Mouse (Mus musculus): ENCODE data around the gene Rfx1. TPM values are rescaled to one million over a fixed set of nuclear protein-coding genes. Genes with fewer than 3 reads are reported as not detected.

Rfx1 gene
- polyA plus RNA-seq, 1 experiment, result 37.9 TPM

DNA sequence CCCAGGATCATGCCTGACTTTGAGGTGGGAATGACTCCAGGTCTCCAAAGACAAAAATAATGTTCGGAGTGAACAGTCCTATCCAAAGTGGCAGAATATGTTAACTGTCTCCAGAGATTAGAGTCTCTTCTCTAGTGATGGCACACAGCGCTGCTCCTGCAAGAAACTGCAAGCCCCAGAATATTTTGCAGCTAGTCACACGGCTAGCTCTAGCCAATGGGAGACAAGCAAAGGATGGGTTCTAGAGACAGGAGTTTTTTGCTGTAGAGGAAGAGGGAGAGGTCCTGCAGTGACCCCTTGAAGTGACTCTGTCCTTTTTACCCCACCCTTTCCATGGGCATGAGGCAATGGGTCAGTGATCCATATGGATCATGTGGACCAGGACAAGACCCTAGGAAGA lies 71.2 kb downstream of the Rfx1 start:
- DNase-seq (ENCODE audit: extremely low spot score in 1 of 2, low spot score in 1 of 2), result no peak

DNA sequence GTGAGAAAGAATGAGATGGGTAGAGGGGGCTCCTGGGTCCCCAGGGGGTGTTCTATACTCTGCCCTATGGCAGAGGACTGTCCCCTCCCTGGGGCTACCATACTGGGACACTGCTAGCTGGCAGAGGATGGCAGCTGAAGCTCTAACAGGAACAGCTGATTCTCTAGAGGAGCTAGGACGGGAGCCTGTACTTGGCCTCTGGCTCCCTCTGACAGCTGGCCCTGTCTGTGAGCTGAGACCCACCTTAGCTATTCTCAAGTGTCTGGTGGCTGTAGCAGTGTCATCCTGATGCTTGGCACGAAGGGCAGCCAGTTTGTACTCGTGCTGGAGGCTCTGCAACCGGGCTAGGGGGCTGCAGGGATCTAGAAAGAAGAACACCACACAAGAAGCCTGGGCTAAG lies 74.2 kb downstream of the Rfx1 start:
- DNase-seq (ENCODE audit: extremely low spot score in 1 of 2, low spot score in 1 of 2), result no peak

- no peak for DNase-seq (ENCODE audit: extremely low spot score in 1 of 2, low spot score in 1 of 2)
Measured at GRCm38 (mm10) chr8:84144636-84145245, 78.1 kb downstream of the Rfx1 start.

Other genes starting within 250 kb of the Rfx1 start
- 199 and 247 TPM in 2 replicates for gene Adgrl1, start 166.7 kb upstream of the Rfx1 start, polyA plus RNA-seq (2012; rRNA removed)
- gene Gm10644, start 111.6 kb upstream of the Rfx1 start, polyA plus RNA-seq (2012; rRNA removed), result 0.63 and 0.68 TPM in 2 replicates
- 1.2 and 1.6 TPM in 2 replicates for gene Asf1b, start 111.3 kb upstream of the Rfx1 start, polyA plus RNA-seq (2012; rRNA removed)
- gene Prkaca, start 93.8 kb upstream of the Rfx1 start, polyA plus RNA-seq (2012; rRNA removed), result 161 and 176 TPM in 2 replicates
- gene Samd1, start 69.2 kb upstream of the Rfx1 start, polyA plus RNA-seq (2012; rRNA removed), result 47.4 and 48.4 TPM in 2 replicates
- gene 1700067K01Rik, start 65.3 kb upstream of the Rfx1 start, polyA plus RNA-seq (2012; rRNA removed), result not detected in 2 replicates
- gene 2210011C24Rik, start 54.7 kb upstream of the Rfx1 start, polyA plus RNA-seq (2012; rRNA removed), result 1.4 and 2.4 TPM in 2 replicates
- 1.9 and 2.2 TPM in 2 replicates for gene Palm3, start 45.4 kb upstream of the Rfx1 start, polyA plus RNA-seq (2012; rRNA removed)
- 0.40 and 0.42 TPM in 2 replicates for gene Il27ra, start 24.2 kb upstream of the Rfx1 start, polyA plus RNA-seq (2012; rRNA removed)
- gene Rln3, start 21.8 kb upstream of the Rfx1 start, polyA plus RNA-seq (2012; rRNA removed), result not detected in 2 replicates
- gene Gm10643, start 1.7 kb upstream of the Rfx1 start, polyA plus RNA-seq (2012; rRNA removed), result 3.7 and 5.3 TPM in 2 replicates
- 32.9 and 40.8 TPM in 2 replicates for gene Dcaf15, start 37.9 kb downstream of the Rfx1 start, polyA plus RNA-seq (2012; rRNA removed)
- gene Podnl1, start 59.2 kb downstream of the Rfx1 start, polyA plus RNA-seq (2012; rRNA removed), result 0.04 and 0.08 TPM in 2 replicates
- gene Cc2d1a, start 81.1 kb downstream of the Rfx1 start, polyA plus RNA-seq (2012; rRNA removed), result 38.4 and 40.2 TPM in 2 replicates
- gene 4930432K21Rik, start 81.2 kb downstream of the Rfx1 start, polyA plus RNA-seq (2012; rRNA removed), result 2.6 and 2.9 TPM in 2 replicates
- 2.1 and 2.6 TPM in 2 replicates for gene Nanos3, start 118.4 kb downstream of the Rfx1 start, polyA plus RNA-seq (2012; rRNA removed)
- gene Zswim4, start 170.2 kb downstream of the Rfx1 start, polyA plus RNA-seq (2012; rRNA removed), result 13.7 TPM in 2 replicates
- gene D8Ertd738e, start 182.9 kb downstream of the Rfx1 start, polyA plus RNA-seq (2012; rRNA removed), result 216 and 261 TPM in 2 replicates
- gene Mri1, start 190.5 kb downstream of the Rfx1 start, polyA plus RNA-seq (2012; rRNA removed), result 26.0 and 30.5 TPM in 2 replicates
- gene Ccdc130, start 203.5 kb downstream of the Rfx1 start, polyA plus RNA-seq (2012; rRNA removed), result 34.8 and 35.6 TPM in 2 replicates

Measured in frontal cortex, adult 2 months (tissue).